Mouse (Mus musculus): ENCODE data around the gene Ppp4r1. TPM values are rescaled to one million over a fixed set of nuclear protein-coding genes. Genes with fewer than 3 reads are reported as not detected.

Ppp4r1 gene
- polyA plus RNA-seq, 1 experiment: 274 TPM

GRCm38 (mm10) chr17:65783182-65784161 lies 1.1 kb downstream of the Ppp4r1 start:
- Histone ChIP-seq H3K36me3 (ENCODE audit: control insufficient read depth, insufficient read depth, low read length) (no peaks in the 10 kb centered on the region), H3K27me3 (ENCODE audit: control insufficient read depth, insufficient read depth, low read length) (no peaks in the 10 kb centered on the region), H3K4me1 (ENCODE audit: control insufficient read depth, insufficient read depth, low read length) (peaks cover 22% of the 10 kb centered on the region), H3K4me3 (ENCODE audit: control insufficient read depth, low read depth, low read length) (peak overlapping the region; percentile 92), H3K27ac (ENCODE audit: control insufficient read depth, insufficient read depth, low read depth, low read length) (peak overlapping the region; percentile 97)
- TF ChIP-seq POLR2A (IDR thresholded peaks at IDR 0.05; ENCODE audit: control insufficient read depth, low read depth, low read length) (no peak), CTCF (IDR thresholded peaks at IDR 0.05; ENCODE audit: control insufficient read depth, insufficient read depth, insufficient replicate concordance, low read depth, low read length) (no peak)

DNA sequence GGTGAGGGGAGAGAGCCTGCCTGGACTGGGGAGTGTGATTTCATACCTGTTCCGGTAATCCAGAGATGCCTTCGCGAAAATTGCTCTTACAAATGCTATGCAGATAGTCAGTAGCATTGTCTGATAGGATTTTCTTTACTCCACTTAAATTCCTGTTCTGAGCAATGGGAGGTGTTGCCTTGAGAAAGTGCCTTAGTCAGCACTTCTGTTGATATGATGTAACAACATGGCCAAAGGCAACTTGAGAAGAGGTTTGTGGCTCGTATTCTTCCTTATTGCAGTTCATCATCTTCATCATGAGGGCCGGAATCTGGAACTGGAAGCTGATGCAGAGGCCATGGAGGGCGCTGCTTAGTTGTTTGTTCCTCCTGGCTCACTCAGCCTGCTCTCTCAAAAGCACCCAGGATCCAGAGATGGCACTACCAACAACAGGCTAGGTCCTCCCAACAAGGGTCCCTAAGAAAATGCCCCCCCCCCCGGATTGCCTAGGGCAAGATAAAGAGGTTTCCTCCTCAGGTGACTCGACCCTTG lies 2.3 kb downstream of the Ppp4r1 start:
- peak overlapping the region; percentile 66 for H3K27ac ChIP-seq (ENCODE audit: control insufficient read depth, insufficient read depth, low read depth, low read length)
- no peaks in the 10 kb centered on the region for H3K27me3 ChIP-seq (ENCODE audit: control insufficient read depth, insufficient read depth, low read length)
- peaks cover 29% of the 10 kb centered on the region for H3K4me1 ChIP-seq (ENCODE audit: control insufficient read depth, insufficient read depth, low read length)
- H3K4me3 ChIP-seq (ENCODE audit: control insufficient read depth, low read depth, low read length): peak overlapping the region; percentile 80
- TF ChIP-seq POLR2A (IDR thresholded peaks at IDR 0.05; ENCODE audit: control insufficient read depth, low read depth, low read length) (no peak), CTCF (IDR thresholded peaks at IDR 0.05; ENCODE audit: control insufficient read depth, insufficient read depth, insufficient replicate concordance, low read depth, low read length) (no peak)
- no peaks in the 10 kb centered on the region for H3K36me3 ChIP-seq (ENCODE audit: control insufficient read depth, insufficient read depth, low read length)

- no peak for TF ChIP-seq POLR2A (IDR thresholded peaks at IDR 0.05; ENCODE audit: control insufficient read depth, low read depth, low read length)
- TF ChIP-seq CTCF (IDR thresholded peaks at IDR 0.05; ENCODE audit: control insufficient read depth, insufficient read depth, insufficient replicate concordance, low read depth, low read length): no peak
- Histone ChIP-seq H3K27me3 (ENCODE audit: control insufficient read depth, insufficient read depth, low read length) (no peaks in the 10 kb centered on the region), H3K36me3 (ENCODE audit: control insufficient read depth, insufficient read depth, low read length) (no peaks in the 10 kb centered on the region), H3K27ac (ENCODE audit: control insufficient read depth, insufficient read depth, low read depth, low read length) (no peak overlapping the region), H3K4me3 (ENCODE audit: control insufficient read depth, low read depth, low read length) (no peak overlapping the region), H3K4me1 (ENCODE audit: control insufficient read depth, insufficient read depth, low read length) (peaks cover 26% of the 10 kb centered on the region)
Measured at GRCm38 (mm10) chr17:65785707-65786106, 3.3 kb downstream of the Ppp4r1 start.

DNA sequence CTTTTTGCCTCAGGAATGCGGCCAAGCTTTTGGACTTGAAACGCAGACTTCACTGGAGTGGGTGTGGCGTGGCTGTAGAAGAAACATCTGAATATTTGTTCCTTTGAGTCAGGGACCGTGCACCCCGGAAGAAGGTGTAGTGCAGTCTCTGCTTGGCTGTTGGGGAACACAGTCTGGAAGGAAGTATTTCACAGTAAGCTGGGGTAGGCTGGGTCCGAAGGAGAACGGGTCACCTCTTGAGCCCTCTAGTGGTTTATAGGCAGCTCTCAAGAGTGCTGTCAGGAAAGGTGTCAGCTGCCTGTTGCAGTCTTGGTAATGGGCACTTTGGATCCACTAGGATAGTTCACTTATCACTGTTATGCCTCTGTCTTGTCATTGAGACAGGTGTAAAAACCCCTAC lies 3.9 kb downstream of the Ppp4r1 start:
- H3K4me3 ChIP-seq (ENCODE audit: control insufficient read depth, low read depth, low read length): peak overlapping the region; percentile 40
- no peaks in the 10 kb centered on the region for H3K27me3 ChIP-seq (ENCODE audit: control insufficient read depth, insufficient read depth, low read length)
- H3K4me1 ChIP-seq (ENCODE audit: control insufficient read depth, insufficient read depth, low read length): peaks cover 26% of the 10 kb centered on the region
- no peaks in the 10 kb centered on the region for H3K36me3 ChIP-seq (ENCODE audit: control insufficient read depth, insufficient read depth, low read length)
- TF ChIP-seq CTCF (IDR thresholded peaks at IDR 0.05; ENCODE audit: control insufficient read depth, insufficient read depth, insufficient replicate concordance, low read depth, low read length): peak; percentile 15; the same call in 1 of the 2 replicates
- TF ChIP-seq POLR2A (IDR thresholded peaks at IDR 0.05; ENCODE audit: control insufficient read depth, low read depth, low read length): no peak
- peak overlapping the region; percentile 39 for H3K27ac ChIP-seq (ENCODE audit: control insufficient read depth, insufficient read depth, low read depth, low read length)

DNA sequence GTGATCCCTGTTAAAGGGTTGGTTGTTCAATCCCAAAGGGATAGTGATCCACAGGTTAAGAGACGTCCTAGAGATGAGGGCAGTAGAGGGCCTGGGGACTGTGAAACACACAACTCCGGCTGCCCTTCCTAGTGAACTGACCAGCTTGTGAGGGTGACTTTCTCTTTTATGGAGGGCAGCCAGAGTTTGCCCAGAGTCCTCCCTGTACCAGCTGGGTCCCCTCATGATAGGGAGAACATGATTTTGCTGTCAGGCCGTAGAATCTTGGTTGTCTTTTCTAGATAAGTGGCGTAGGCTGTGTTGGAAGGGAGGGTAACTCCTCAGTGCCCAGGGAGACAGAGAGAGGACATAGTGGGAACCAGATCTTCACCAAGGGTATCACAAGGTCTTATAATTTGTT lies 4.9 kb downstream of the Ppp4r1 start:
- Histone ChIP-seq H3K36me3 (ENCODE audit: control insufficient read depth, insufficient read depth, low read length) (no peaks in the 10 kb centered on the region), H3K4me3 (ENCODE audit: control insufficient read depth, low read depth, low read length) (no peak overlapping the region), H3K27ac (ENCODE audit: control insufficient read depth, insufficient read depth, low read depth, low read length) (peak overlapping the region; percentile 32), H3K4me1 (ENCODE audit: control insufficient read depth, insufficient read depth, low read length) (peaks cover 31% of the 10 kb centered on the region), H3K27me3 (ENCODE audit: control insufficient read depth, insufficient read depth, low read length) (no peaks in the 10 kb centered on the region)
- TF ChIP-seq POLR2A (IDR thresholded peaks at IDR 0.05; ENCODE audit: control insufficient read depth, low read depth, low read length) (no peak), CTCF (IDR thresholded peaks at IDR 0.05; ENCODE audit: control insufficient read depth, insufficient read depth, insufficient replicate concordance, low read depth, low read length) (no peak)

DNA sequence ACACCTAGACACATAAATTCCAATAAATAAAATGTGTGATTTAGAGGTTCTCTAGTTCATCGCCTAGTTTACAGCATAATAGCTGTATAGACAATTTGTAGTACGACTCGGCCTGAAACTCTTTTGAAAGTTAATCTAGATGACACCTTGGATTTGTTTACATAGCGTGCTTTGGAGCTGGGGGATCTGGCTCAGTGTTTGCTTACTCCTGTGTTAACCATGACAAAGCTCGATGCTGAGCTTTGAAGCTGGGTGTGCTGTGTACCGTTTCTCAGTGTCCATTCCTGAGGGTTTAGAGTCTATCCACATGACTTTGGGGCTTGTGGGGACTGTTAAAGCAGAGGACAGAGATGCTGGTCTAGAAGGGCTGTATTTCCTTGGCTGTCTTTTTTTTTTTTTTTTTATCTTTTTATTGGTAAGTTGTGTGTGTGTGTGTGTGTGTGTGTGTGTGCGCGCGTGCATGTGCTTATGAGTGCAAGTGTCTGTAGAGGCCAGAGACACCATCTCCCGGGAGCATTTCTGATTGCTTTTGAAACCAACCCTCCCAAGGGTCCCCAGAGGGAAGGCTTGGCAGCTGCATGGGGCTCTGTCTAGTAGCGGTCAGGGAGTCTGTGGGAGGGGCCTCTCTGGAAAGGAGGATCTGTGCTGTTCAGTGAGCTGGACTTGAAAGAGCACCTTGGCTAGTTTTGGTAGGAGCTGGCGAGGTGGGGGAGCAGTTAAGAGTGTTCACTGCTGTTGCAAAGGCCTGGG lies 6.3 kb downstream of the Ppp4r1 start:
- Histone ChIP-seq H3K36me3 (ENCODE audit: control insufficient read depth, insufficient read depth, low read length) (no peaks in the 10 kb centered on the region), H3K27ac (ENCODE audit: control insufficient read depth, insufficient read depth, low read depth, low read length) (no peak overlapping the region), H3K27me3 (ENCODE audit: control insufficient read depth, insufficient read depth, low read length) (no peaks in the 10 kb centered on the region), H3K4me3 (ENCODE audit: control insufficient read depth, low read depth, low read length) (no peak overlapping the region), H3K4me1 (ENCODE audit: control insufficient read depth, insufficient read depth, low read length) (peaks cover 31% of the 10 kb centered on the region)
- TF ChIP-seq CTCF (IDR thresholded peaks at IDR 0.05; ENCODE audit: control insufficient read depth, insufficient read depth, insufficient replicate concordance, low read depth, low read length) (no peak), POLR2A (IDR thresholded peaks at IDR 0.05; ENCODE audit: control insufficient read depth, low read depth, low read length) (no peak)

- TF ChIP-seq POLR2A (IDR thresholded peaks at IDR 0.05; ENCODE audit: control insufficient read depth, low read depth, low read length) (no peak), CTCF (IDR thresholded peaks at IDR 0.05; ENCODE audit: control insufficient read depth, insufficient read depth, insufficient replicate concordance, low read depth, low read length) (no peak)
- H3K36me3 ChIP-seq (ENCODE audit: control insufficient read depth, insufficient read depth, low read length): no peaks in the 10 kb centered on the region
Measured at GRCm38 (mm10) chr17:65789576-65789975, 7.2 kb downstream of the Ppp4r1 start.

More at GRCm38 (mm10) chr17:65789576-65789975, 7.2 kb downstream of the Ppp4r1 start:
- H3K4me1 ChIP-seq (ENCODE audit: control insufficient read depth, insufficient read depth, low read length): peaks cover 30% of the 10 kb centered on the region
- no peak overlapping the region for H3K27ac ChIP-seq (ENCODE audit: control insufficient read depth, insufficient read depth, low read depth, low read length)
- no peak overlapping the region for H3K4me3 ChIP-seq (ENCODE audit: control insufficient read depth, low read depth, low read length)
- H3K27me3 ChIP-seq (ENCODE audit: control insufficient read depth, insufficient read depth, low read length): no peaks in the 10 kb centered on the region

All from testis, adult 2 months (tissue).